Mouse (Mus musculus): ENCODE results near the gene Olfr344.

DNA sequence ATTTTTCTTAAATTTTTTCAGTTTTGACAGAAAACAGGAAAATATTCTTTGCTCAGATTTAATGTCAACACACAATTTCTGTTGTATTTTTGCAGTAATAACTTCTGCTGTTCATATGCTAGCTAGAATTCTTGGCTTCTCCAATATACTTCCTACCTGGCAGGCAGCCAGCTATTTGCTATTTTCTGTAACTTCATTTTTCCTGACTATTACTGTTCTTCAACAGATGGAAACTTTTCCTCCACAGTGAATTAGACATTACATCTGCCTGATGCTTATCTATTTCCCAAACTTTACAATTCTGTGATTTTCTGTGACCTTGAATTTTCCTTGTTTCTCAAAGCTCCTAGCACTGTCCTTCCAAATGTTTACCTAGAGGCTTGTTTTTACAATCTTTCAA lies 560 bp downstream of the Olfr344 start:
- TF ChIP-seq CTCF (IDR thresholded peaks at IDR 0.05; ENCODE audit: low read depth) (no peak), EP300 (IDR thresholded peaks at IDR 0.05; ENCODE audit: low read depth) (no peak)

Measured in heart, postnatal 0 days (tissue).